Mouse (Mus musculus) adrenal gland, postnatal 36 days (tissue): ENCODE results near the gene Tbx2. TPM values are rescaled to one million over a fixed set of nuclear protein-coding genes. Genes with fewer than 3 reads are reported as not detected.

Experiments
- DNase-seq, 2 experiments: peaks; one replicate each; pipeline ENCODE4 v3.0.0; 2021; ENCODE audit warnings: mixed read lengths in 1 of 2
- long read RNA-seq, 2 experiments: library from polyadenylated mRNA; stranded (forward); transcript quantifications; one replicate each; pipeline ENCODE4 v2.0.0; 2021; ENCODE audit warnings: borderline sequencing depth in 2 of 2
- total RNA-seq, 2 experiments: library from RNA; stranded (reverse); gene quantifications; 2 replicates each; pipeline ENCODE4 v1.2.3; 2021

The Tbx2 gene
- 10 to 100 TPM; 22.3 to 29.0 TPM for total RNA-seq
- long read RNA-seq, experiment 1, transcript Tbx2-201 (7 exons, 3,626 nt): major isoform, 49 of 65 reads
- long read RNA-seq, experiment 1, partial matches to known transcripts: 14 of 65 reads
- long read RNA-seq, experiment 1, other reads (novel, unspliced or antisense): 2 of 65 reads
- long read RNA-seq, experiment 2, transcript Tbx2-201 (7 exons, 3,626 nt): major isoform, 27 of 32 reads
- long read RNA-seq, experiment 2, partial matches to known transcripts: 2 of 32 reads
- long read RNA-seq, experiment 2, other reads (novel, unspliced or antisense): 3 of 32 reads

DNA sequence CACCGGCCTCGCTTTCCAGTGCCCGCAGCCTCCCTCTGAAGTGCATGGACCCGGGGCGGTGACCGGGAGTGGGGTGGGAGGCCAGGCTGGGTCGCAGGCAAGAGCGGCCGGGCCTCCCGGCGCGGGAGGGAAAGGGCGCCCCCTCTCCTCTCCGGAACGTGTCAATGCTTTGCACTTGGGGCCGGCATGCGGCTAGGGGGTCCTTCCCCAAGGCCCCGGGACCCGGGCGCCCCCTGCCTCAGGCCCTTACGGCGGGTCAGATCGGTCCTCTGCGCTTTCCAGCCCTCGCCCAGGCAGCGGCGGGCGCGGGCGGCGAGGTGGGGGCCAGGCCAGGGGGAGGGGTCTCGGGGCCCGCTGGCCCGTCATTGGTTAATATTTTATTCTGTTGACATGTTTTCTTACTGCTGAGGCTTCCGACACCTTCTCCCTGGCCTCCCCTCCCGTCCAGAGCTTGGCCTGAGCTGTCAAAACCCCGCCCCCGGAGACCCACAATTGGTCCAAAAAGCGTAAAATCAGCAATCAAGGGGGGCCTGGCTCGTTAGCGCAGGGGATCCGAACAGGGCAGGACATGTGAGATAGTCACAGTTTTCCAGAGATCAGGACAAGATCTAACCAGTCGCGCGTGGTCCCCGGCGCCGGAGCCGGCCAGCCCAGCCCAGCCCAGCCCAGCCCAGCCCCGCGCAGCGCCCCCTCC lies at the start of gene Tbx2:
TSS of gene Tbx2 (plus strand) at position 321 of the 694 bp plus-strand sequence.
- DNase-seq: peak; percentile 82 to 87

DNA sequence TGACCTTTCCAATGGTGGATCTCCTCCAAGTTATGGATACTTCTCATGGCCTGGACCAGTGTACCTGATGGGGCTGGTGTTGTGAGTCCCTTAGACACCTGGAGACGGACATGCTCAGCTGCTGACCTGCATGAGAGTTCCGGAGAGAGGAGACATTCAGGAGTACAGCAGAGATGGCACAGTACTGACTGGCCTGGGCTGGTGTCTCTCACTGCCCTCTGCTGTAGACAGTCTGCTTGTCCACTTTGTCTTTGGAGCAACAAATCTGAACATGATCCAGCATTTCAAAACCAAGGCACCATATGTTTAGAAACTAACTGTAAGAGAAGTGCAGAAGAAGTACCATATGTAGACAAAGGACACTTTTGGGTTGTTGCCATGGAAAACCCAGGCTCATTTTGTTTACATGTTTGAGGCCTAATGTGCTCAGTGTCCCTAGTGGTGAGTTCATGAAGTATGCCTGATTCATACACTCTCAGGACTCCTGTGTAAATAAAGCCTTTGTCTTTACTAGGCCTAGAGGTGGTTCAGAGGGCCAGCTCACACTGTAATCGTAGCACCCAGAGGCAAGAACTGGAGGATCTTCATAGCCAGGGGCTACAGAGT lies 46.1 kb upstream of the Tbx2 start:
- DNase-seq: no peak

DNA sequence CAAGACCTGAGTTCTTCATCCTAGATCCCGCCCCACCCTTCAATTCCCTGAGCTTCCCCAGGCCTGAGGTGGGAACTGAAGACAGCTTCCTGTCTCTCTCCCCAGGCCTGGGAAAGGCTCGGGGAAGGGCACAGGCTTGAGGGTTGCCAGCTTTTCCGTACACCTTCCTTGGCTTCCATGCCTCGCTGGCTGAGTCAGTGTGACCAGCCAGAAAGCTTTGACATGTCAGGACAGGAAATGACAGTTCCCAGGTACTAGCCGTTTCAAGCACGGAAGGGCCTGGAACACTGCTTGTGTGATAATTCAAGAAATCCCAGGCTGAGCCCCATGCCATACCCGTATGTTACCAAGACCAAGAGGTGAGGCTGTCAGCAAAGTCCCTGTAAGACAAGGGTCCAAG lies 42.6 kb upstream of the Tbx2 start:
- DNase-seq: no peak

DNA sequence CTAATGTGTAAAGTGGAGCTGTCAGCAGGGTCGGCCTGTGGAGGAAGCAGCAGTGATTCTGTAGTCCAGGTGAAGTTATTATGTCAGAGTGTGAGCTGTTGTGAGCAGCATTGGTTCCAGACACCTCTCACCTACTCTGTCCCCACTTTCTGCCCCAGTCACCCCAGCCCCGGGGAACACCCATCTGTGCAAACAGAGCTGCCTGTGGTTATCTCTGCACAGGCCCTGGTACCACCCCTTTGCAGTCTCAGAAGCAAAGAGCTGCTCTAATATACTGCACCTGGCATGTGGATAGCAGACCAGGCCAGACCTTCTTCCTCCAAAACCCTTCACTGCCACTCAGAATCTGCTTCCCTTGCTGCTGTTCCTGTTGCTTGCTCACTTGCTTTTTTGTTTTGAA lies 42.1 kb upstream of the Tbx2 start:
- DNase-seq: no peak

DNA sequence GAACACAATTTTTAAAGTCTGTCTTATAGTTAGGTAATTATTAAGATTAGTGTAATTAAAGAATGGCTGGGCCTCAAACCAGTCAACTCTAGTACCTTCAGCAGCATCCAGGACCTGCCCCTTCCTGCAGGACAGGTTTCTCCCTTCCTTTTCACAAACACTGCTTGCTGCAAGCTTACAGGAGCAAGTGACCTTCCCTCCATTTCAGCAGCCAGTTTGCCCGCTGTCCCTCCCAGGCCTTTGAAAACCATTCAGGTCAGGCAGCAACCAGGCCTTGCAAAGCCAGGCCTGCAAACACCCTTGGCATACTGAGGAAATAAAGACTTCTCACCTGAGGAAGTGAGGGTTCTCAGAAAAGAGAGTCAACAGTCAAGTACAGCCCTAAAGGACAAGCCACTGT lies 41.1 kb upstream of the Tbx2 start:
- DNase-seq: no peak

DNA sequence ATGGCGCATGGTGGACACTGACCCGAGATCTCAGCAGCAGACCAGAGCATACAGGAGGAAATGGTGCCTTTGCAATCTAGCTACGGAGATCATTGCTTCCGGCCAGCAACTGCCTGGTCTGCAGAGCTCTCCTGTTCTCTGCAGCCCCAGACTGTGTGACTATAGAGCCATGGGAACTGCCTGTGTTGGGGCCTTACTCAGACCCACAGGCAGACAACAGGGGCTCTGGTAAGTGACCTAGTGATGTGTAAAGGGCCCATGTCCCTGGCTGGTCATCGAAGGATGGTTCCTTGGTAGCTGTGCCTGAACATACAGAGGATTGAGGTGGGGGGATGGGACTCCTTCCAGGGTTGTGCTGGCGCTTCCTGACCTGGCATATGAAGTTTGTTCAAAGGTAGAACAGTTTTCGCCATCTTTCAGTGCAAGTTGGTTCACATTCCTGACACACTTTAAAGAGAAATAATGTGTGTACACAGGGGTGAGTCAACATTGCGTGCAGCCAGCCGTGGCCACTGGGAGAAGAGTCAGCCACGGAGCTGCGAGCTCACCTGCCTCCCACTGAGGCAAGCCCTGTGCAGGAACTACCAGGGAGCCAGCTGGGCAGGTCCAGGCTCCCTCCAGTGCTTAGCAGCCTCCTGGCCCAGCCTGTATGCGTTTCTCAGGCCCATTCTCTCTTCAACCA lies 39.7 kb upstream of the Tbx2 start:
- DNase-seq: no peak

DNA sequence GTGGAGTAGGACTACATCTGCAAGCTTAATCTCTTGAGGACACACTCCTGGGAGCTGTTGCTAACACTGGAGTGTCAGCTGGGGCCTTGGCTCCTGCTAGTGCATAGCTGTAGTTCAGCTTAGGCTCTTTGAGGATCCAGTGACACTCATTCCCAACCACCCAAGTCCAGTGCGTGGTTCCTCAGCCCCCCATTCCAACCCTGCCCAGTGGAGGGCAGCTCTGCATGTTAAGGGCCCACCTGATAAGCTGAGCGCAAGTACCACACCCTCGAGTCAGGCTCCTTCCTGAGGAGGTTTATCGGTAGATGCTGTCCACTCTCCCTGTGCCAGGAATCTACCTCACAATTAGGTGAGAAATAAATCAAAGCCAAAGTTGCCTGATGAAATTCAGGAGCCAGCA lies 32.9 kb upstream of the Tbx2 start:
- no peak for DNase-seq

DNA sequence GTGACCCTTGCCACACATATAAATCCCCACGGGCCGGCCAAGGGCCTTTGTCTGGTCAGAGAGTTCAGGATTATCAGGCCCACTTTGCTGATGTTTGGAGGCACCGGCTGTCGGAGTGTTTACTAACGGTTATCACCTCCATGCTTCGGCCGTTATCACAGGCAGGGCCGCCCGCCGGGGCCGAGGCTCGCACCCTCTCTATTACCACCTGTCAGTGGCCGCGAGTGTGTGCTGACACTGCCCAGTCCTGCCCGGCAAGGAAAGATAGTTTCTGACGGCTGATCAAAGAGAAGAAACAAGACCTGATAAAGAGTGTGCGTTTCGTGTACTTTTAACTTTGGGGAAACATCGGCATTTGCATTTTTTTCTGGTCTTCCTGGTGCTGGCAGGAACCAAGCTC lies 32.5 kb upstream of the Tbx2 start:
- no peak for DNase-seq

DNA sequence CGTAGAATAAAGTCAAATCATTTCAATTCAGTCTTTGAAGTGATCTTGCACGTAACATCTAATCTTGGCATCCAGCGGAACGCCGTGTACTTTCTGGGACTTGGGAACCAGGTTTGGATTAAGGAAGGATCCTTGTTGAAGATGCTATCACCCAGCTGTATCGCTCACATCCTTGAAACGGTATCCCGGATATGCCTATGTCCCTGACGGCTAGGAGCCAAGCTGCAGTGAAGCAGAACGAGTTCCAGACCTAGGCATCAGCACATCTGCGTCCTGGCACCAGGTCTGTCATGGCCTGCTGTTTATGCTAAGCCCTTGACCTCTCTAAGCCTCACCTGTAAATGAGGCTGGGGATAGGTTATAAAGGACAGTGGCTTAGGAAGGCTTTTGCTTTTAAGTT lies 32.0 kb upstream of the Tbx2 start:
- no peak for DNase-seq

DNA sequence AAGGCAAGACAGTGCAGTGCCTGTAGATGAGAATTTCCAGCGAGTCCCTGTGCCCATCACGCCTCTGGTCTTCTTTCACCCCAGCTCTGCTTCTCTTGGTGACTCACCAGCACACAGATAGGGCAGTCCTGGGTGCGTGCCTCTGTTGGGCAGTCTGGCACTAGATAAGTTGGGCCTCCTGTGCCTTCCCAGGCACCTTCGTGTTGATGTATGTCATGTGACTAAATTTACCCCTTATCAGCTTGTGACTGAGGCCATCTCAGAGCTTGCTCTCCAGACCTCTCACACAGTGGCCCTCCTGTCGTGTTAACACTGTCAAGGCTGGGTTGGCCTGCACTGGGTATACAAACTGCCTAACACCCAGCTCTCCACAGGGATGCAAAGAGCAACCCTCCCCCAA lies 28.3 kb upstream of the Tbx2 start:
- DNase-seq: no peak

DNA sequence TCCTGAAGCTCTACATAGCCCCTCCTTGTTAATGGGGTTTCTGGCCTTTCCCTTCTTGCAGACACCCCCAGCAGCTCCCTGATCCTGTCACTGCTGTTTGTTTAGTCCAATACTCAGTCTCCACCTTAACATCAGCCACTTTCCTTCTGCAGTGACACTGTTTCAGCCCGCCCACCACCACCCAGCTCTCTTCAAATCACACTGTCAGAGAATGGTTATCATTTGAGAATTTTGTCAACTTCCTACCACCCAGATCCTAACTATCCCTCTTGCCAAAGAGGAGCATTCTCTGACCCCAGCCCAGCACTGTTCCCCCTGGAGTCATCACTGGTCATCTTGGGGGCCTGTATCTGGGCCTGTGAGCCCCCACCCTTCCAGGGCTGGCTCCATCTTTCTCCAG lies 26.6 kb upstream of the Tbx2 start:
- DNase-seq: no peak

DNA sequence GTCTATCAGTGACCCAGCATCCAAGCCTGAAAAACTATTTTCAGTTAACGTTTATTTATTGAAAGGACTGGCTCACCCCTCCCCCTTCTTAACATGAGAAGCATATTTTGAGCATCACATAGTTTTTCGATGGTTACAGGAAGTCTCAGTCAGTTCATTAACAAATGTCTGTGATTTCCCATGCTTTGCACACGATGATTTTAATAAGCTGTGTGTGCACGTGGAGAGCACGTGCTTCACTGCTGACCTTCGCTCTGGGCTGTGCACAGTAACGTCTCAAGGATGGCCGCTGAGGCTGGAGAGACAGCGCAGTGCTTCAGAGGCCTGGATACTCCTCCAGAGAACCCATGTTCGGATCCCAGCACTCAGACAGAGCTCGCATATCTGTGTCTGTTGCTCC lies 25.0 kb upstream of the Tbx2 start:
- no peak for DNase-seq

DNA sequence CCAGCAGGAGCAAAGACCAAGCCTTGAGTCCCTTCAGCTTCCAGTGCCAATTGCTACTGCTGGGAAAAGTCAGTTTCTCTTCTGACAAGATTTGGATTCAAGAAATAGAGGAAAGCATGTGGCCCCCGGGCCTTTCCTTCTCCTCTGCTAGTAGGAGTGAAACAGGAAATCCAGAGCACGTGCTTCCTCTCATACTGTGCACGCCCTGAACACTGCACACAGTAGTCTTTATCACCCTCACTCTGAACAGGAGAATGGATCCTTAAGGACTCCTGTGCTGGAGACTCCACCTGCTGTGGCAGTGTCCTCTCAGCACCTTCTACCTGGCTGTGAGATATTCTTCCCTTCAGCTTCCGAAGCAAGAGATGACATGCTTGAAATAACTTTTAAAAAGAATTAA lies 21.1 kb upstream of the Tbx2 start:
- DNase-seq: no peak

DNA sequence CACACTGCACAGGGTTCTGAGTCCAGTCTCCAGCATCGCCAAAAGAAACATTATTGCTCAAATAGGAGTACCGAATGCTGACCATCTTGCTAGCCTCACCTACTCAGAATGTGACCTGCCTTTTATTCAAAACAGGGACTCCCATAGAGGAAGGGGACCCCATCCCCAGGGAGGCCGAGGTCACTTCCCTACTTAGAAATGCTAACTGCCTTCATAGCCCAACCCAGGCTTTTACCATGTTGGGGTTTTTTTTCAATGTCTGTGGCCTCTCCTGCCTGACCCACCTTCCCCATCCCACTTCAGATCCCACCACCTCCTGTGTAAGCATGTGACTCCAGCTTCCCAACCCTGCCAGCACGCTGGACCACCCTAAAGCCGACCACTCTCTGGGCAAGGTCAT lies 20.7 kb upstream of the Tbx2 start:
- no peak for DNase-seq

DNA sequence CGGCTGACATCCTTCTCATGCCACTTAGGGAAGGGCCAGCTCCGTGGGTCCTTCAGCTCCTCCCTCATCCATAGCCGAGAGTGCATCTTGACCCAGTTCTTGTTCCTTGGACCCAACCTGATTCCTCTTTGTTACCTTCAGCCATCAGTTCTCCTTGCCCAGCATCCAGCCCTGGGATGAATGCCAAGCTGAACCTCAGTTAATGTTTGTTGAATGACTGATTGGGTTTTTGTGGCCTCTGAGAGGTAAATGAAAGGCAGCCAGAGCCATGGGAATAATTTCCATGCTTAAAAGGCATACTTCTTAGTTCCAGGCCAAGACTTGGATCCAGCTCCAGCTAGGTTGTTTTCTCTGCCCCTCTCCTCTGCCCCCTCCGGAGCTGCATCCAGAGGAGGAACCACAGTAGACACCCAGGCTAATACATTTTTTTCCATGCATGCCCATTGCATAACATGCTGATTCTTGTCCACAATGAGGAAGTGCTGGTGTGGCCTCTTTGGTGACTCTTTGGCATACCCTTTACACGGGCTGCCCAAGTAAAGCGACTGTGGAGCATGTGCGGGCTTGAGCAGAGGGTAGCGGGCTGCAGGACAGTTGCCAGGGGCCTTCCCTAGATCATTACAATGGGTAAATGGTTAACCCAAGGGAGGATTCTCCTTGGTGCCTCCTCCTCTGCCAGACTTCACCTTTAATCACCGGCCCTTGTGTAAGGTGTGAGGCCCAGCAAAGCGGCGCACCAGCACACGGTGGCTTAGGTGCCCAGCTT lies 20.0 kb upstream of the Tbx2 start:
- DNase-seq: no peak

DNA sequence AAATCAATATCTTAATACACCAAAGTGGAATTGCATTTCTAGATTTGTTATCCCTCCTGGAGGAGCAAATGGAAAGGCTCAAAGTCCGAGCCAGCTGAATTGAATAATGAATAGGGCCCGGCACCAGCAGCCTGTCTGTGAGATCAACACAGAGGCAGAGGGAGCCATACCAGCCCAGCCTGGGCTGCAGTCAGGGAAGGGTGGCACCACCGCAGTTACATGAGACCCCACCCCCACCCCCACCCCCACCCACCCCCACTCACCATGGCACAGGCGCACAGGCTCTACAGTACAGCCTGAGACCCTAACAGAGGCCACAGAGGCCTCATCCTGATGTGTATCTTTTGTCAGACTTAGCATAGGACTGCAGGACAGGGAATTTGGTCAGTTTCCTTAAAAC lies 17.7 kb upstream of the Tbx2 start:
- no peak for DNase-seq

DNA sequence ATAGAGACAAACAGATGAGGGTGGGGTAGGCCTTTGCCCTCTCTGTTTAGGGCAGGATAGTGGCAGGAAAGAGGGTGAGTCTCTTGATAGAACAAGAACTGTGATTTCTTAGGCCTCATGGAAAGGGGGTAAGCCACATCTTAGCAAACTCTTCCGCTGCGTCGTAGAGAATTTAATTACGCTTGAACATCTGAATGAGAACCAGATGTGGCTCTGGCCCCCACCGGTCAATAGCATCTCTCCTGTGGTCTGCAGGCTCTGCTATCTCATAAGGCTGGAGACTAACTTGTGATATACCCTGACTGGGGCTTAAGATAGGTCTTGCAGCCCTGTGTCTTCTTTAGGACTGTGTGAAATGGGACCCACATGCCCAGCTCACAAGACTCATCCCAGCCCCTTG lies 15.9 kb upstream of the Tbx2 start:
- DNase-seq: no peak

DNA sequence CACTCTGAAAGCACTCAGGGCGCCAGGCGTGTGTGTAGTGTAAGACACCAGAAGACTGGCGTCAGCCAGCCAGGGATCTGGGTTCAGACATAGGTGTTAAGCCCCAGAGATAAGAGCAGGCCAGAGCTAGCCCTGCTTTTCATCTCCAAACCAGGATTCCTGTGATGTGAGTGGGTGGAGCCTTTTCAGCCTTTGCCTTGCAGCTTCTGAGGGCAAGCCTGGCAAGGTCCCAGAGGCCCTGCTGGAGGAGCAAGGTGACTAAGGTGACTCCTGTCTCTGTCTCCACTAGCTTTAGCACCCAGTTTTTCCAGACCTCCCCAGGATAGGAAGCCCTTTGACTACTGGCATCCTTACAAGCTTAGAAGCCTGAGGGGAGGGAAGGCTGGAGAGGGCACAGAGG lies 13.9 kb upstream of the Tbx2 start:
- DNase-seq: peak in 1 of 2 experiments; percentile 55

DNA sequence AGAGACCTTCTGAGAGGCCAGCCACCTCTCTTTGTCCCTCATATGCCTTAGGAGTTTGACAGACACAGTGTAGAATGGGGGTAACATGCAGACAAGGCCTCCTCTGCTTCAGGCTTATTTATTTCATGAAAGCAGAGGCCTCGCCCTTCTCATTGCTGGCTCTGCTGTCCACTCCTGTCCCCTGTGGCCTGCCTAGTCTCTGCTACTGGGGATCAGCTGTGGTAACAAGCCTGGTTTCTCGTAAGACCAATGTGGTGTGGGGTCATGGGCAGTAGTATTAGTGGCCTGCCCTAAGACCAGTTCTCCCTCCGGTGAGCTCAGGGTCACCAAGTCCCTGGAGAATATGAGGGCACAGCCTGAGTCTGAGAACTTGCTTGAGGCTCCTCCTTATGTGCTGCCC lies 11.4 kb upstream of the Tbx2 start:
- no peak for DNase-seq

DNA sequence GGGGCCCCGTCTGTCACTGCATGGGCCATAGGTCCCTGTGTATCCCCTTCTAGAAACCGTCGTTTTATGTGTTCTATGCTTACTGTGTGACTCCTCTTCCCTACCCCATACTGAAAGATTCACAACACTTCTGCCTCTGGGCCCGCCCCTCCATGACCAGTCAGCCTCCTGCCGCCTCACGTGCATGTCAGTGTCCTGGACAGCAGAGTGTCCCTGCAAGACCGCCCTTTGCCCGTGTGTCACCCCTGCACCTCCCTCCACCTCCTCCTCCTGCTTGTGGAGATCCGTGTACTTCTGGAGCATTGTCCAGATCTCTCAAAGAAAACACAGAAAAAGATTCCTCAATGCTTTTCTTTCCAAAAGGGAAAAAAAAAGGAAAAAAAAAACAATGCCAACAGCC lies 10.7 kb upstream of the Tbx2 start:
- DNase-seq: no peak

DNA sequence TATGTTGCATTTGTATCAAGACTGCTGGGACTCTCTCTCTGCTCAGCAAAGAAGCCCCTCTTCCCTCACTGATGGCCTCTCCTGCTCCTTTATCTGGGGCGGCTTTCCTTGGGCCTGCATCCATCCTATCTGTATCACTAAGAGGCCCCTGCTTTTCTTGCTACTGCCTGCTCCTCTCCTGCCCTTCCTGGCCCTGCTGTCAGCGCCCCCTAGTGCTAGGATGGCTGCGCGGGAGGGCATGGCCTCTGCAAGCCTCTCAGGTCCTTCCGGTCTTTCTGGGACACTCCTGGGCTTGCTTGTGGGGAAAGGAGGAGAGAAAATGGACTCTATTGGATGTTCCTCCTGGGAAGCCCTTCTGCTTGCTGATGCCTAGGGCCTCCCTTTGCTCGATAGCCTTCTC lies 9.2 kb upstream of the Tbx2 start:
- peak; percentile 89 to 92 for DNase-seq

DNA sequence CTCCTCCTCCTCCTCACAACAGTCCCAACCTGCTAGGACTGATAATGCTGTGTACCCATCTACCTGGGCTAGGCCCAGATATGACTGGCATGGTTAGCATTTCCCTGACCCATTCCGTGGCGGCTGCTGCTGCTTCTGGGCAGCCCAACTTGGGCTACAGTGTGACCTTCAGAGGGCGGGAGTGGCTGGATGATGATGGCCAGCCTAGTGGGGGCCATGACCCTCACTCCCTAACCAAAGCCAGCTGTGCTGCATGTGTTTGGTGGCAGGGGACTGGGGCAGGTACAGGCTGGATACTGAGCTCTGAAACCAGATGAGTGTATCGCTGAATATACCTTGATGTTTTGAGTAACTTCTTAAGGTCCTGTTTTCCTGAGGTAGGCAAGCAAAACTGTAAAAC lies 8.6 kb upstream of the Tbx2 start:
- DNase-seq: no peak
